Mouse (Mus musculus): ENCODE measurements around the gene Cenpp. TPM values are rescaled to one million over a fixed set of nuclear protein-coding genes. Genes with fewer than 3 reads are reported as not detected.
A peak's percentile ranks its signal among the peaks of the same experiment; 100 is the strongest.

Cenpp gene
- polyA plus RNA-seq, 1 experiment: 11.2 TPM

GRCm38 (mm10) chr13:49526235-49526634 lies 126.3 kb downstream of the Cenpp start:
- TF ChIP-seq CTCF (IDR thresholded peaks at IDR 0.05; ENCODE audit: control insufficient read depth, insufficient read depth, insufficient replicate concordance, low read depth, low read length) (no peak), POLR2A (IDR thresholded peaks at IDR 0.05; ENCODE audit: control insufficient read depth, low read depth, low read length) (no peak)
- H3K27ac ChIP-seq (ENCODE audit: control insufficient read depth, insufficient read depth, low read depth, low read length): no peak overlapping the region
- H3K4me3 ChIP-seq (ENCODE audit: control insufficient read depth, low read depth, low read length): no peak overlapping the region
- H3K36me3 ChIP-seq (ENCODE audit: control insufficient read depth, insufficient read depth, low read length): no peaks in the 10 kb centered on the region
- H3K27me3 ChIP-seq (ENCODE audit: control insufficient read depth, insufficient read depth, low read length): no peaks in the 10 kb centered on the region
- H3K4me1 ChIP-seq (ENCODE audit: control insufficient read depth, insufficient read depth, low read length): no peaks in the 10 kb centered on the region

GRCm38 (mm10) chr13:49518761-49519160 lies 133.8 kb downstream of the Cenpp start:
- H3K4me1 ChIP-seq (ENCODE audit: control insufficient read depth, insufficient read depth, low read length): no peaks in the 10 kb centered on the region
- H3K27ac ChIP-seq (ENCODE audit: control insufficient read depth, insufficient read depth, low read depth, low read length): no peak overlapping the region
- H3K4me3 ChIP-seq (ENCODE audit: control insufficient read depth, low read depth, low read length): no peak overlapping the region
- no peaks in the 10 kb centered on the region for H3K27me3 ChIP-seq (ENCODE audit: control insufficient read depth, insufficient read depth, low read length)
- TF ChIP-seq CTCF (IDR thresholded peaks at IDR 0.05; ENCODE audit: control insufficient read depth, insufficient read depth, insufficient replicate concordance, low read depth, low read length) (no peak), POLR2A (IDR thresholded peaks at IDR 0.05; ENCODE audit: control insufficient read depth, low read depth, low read length) (no peak)
- no peaks in the 10 kb centered on the region for H3K36me3 ChIP-seq (ENCODE audit: control insufficient read depth, insufficient read depth, low read length)

GRCm38 (mm10) chr13:49507176-49507575 lies 145.4 kb downstream of the Cenpp start:
- TF ChIP-seq POLR2A (IDR thresholded peaks at IDR 0.05; ENCODE audit: control insufficient read depth, low read depth, low read length): no peak
- Histone ChIP-seq H3K36me3 (ENCODE audit: control insufficient read depth, insufficient read depth, low read length) (no peaks in the 10 kb centered on the region), H3K27me3 (ENCODE audit: control insufficient read depth, insufficient read depth, low read length) (no peaks in the 10 kb centered on the region), H3K4me1 (ENCODE audit: control insufficient read depth, insufficient read depth, low read length) (no peaks in the 10 kb centered on the region), H3K27ac (ENCODE audit: control insufficient read depth, insufficient read depth, low read depth, low read length) (no peak overlapping the region), H3K4me3 (ENCODE audit: control insufficient read depth, low read depth, low read length) (no peak overlapping the region)

GRCm38 (mm10) chr13:49505776-49506175 lies 146.8 kb downstream of the Cenpp start:
- no peak overlapping the region for H3K4me3 ChIP-seq (ENCODE audit: control insufficient read depth, low read depth, low read length)
- H3K27me3 ChIP-seq (ENCODE audit: control insufficient read depth, insufficient read depth, low read length): no peaks in the 10 kb centered on the region
- H3K27ac ChIP-seq (ENCODE audit: control insufficient read depth, insufficient read depth, low read depth, low read length): peak overlapping the region; percentile 73
- no peaks in the 10 kb centered on the region for H3K36me3 ChIP-seq (ENCODE audit: control insufficient read depth, insufficient read depth, low read length)
- H3K4me1 ChIP-seq (ENCODE audit: control insufficient read depth, insufficient read depth, low read length): no peaks in the 10 kb centered on the region
- TF ChIP-seq POLR2A (IDR thresholded peaks at IDR 0.05; ENCODE audit: control insufficient read depth, low read depth, low read length): no peak
- TF ChIP-seq CTCF (IDR thresholded peaks at IDR 0.05; ENCODE audit: control insufficient read depth, insufficient read depth, insufficient replicate concordance, low read depth, low read length): no peak

GRCm38 (mm10) chr13:49504510-49504909 lies 148.1 kb downstream of the Cenpp start, which contains the start of gene Ecm2:
Gene Ecm2, plus strand, starts transcription at chr13:49504810.
- no peaks in the 10 kb centered on the region for H3K27me3 ChIP-seq (ENCODE audit: control insufficient read depth, insufficient read depth, low read length)
- peak within 1 kb of the TSS; percentile 73 for H3K27ac ChIP-seq (ENCODE audit: control insufficient read depth, insufficient read depth, low read depth, low read length)
- H3K4me3 ChIP-seq (ENCODE audit: control insufficient read depth, low read depth, low read length): no peak within 1 kb of the TSS
- TF ChIP-seq CTCF (IDR thresholded peaks at IDR 0.05; ENCODE audit: control insufficient read depth, insufficient read depth, insufficient replicate concordance, low read depth, low read length): no peak
- TF ChIP-seq POLR2A (IDR thresholded peaks at IDR 0.05; ENCODE audit: control insufficient read depth, low read depth, low read length): no peak
- H3K4me1 ChIP-seq (ENCODE audit: control insufficient read depth, insufficient read depth, low read length): no peaks in the 10 kb centered on the region
- H3K36me3 ChIP-seq (ENCODE audit: control insufficient read depth, insufficient read depth, low read length): no peaks in the 10 kb centered on the region

GRCm38 (mm10) chr13:49492376-49493368 lies 159.9 kb downstream of the Cenpp start, which contains the start of gene Tes3-ps:
Gene Tes3-ps, plus strand, starts transcription at chr13:49493318.
- Histone ChIP-seq H3K4me3 (ENCODE audit: control insufficient read depth, low read depth, low read length) (no peak within 1 kb of the TSS), H3K4me1 (ENCODE audit: control insufficient read depth, insufficient read depth, low read length) (no peaks in the 10 kb centered on the region), H3K27ac (ENCODE audit: control insufficient read depth, insufficient read depth, low read depth, low read length) (no peak within 1 kb of the TSS), H3K27me3 (ENCODE audit: control insufficient read depth, insufficient read depth, low read length) (no peaks in the 10 kb centered on the region), H3K36me3 (ENCODE audit: control insufficient read depth, insufficient read depth, low read length) (no peaks in the 10 kb centered on the region)
- TF ChIP-seq POLR2A (IDR thresholded peaks at IDR 0.05; ENCODE audit: control insufficient read depth, low read depth, low read length) (no peak), CTCF (IDR thresholded peaks at IDR 0.05; ENCODE audit: control insufficient read depth, insufficient read depth, insufficient replicate concordance, low read depth, low read length) (no peak)

- Histone ChIP-seq H3K4me3 (ENCODE audit: control insufficient read depth, low read depth, low read length) (no peak overlapping the region), H3K36me3 (ENCODE audit: control insufficient read depth, insufficient read depth, low read length) (no peaks in the 10 kb centered on the region), H3K4me1 (ENCODE audit: control insufficient read depth, insufficient read depth, low read length) (no peaks in the 10 kb centered on the region), H3K27ac (ENCODE audit: control insufficient read depth, insufficient read depth, low read depth, low read length) (no peak overlapping the region), H3K27me3 (ENCODE audit: control insufficient read depth, insufficient read depth, low read length) (no peaks in the 10 kb centered on the region)
- no peak for TF ChIP-seq CTCF (IDR thresholded peaks at IDR 0.05; ENCODE audit: control insufficient read depth, insufficient read depth, insufficient replicate concordance, low read depth, low read length)
Measured at GRCm38 (mm10) chr13:49485388-49485787, 167.2 kb downstream of the Cenpp start.
